Mouse (Mus musculus) ES-Bruce4 (cell line): ENCODE data around the gene Tmem136.

Experiments
- CTCF ChIP-seq: IDR thresholded peaks from one replicate; pipeline ENCODE4 v1.8.1; 2011; ENCODE audit warnings: low read depth, low read length
- EP300 ChIP-seq: IDR thresholded peaks from 2 replicates; pipeline ENCODE4 v1.6.1; 2011; ENCODE audit warnings: low read depth, low read length; ENCODE audit not compliant: insufficient read depth
- POLR2A ChIP-seq: IDR thresholded peaks from one replicate; pipeline ENCODE4 v1.8.1; 2011; ENCODE audit warnings: low read length; ENCODE audit not compliant: insufficient read depth

DNA sequence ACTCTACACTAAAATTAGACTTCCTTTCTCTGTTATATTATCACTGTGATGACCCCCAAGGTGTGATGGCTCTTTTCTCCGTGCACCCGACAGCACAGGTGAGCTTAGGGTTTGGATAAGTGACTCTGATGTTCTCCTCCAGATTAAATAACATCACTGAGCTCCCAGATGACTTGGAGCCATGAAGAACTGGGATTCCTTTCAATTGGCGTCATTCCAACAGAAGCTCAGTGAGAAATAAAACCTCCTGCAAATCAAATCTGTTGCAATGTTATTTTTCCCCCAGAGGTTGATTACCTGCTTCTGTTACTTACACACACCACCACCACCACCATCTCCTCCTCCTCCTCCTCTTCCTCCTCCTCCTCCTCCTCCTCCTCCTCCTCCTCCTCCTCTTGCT, 22.6 kb downstream of the Tmem136 start:
- no peak for TF ChIP-seq CTCF
- no peak for TF ChIP-seq POLR2A
- TF ChIP-seq EP300: no peak
